Mouse (Mus musculus) heart, postnatal 10 days (tissue): ENCODE data around the gene Tmem238l. TPM values are rescaled to one million over a fixed set of nuclear protein-coding genes. Genes with fewer than 3 reads are reported as not detected.
A peak's percentile ranks its signal among the peaks of the same experiment; 100 is the strongest.

ENCODE experiments used
- DNase-seq, 2 experiments: peaks; one replicate each; pipeline ENCODE4 v3.0.0; 2021
- intact Hi-C: fragments of 180-260 bp; cut with DNase I; formaldehyde crosslinking; loops from one replicate; pipeline ENCODE4 v1.15.1; 2025
- total RNA-seq, 2 experiments: library from RNA; stranded (reverse); gene quantifications; 2 replicates each; pipeline ENCODE4 v1.2.3; 2021

Gene Tmem238l
- total RNA-seq, 2 experiments from 2014 or later = 0.34 to 0.55 TPM

- intact Hi-C loops = no loop called here
- DNase-seq = no peak
Measured at GRCm38 (mm10) chr11:66975606-66976330, 19.3 kb downstream of the Tmem238l start.

GRCm38 (mm10) chr11:66981336-66982115 is 25.1 kb downstream of the Tmem238l start:
- intact Hi-C loops = loop anchor here (10.0 kb wide), 1 partner anchor 857 kb away; no protein-coding TSS in a partner anchor
- peak in 1 of 2 experiments; percentile 24 for DNase-seq

DNA sequence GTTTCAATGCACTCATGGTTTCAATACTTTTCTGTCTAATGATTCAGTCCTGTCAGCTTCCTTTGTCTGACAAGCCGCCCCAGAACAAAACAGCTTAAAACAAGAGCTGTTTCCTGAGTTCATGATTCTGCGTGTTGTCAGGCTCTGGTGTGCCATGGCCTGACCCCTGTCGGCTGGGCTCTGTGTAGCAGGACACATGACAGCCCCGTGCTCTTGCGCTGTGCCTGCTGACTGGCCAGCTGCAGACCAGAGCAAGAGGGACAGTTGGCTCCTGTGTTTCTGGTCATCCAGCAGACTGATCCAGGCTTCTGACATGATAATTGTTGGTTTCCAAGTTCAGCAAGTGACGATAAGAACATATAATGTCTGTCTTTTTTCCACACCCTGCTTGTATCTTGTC is 26.4 kb downstream of the Tmem238l start:
- peak; percentile 71 to 73 for DNase-seq
- intact Hi-C loops = loop anchor here (10.0 kb wide), 1 partner anchor 858 kb away; no protein-coding TSS in a partner anchor

DNA sequence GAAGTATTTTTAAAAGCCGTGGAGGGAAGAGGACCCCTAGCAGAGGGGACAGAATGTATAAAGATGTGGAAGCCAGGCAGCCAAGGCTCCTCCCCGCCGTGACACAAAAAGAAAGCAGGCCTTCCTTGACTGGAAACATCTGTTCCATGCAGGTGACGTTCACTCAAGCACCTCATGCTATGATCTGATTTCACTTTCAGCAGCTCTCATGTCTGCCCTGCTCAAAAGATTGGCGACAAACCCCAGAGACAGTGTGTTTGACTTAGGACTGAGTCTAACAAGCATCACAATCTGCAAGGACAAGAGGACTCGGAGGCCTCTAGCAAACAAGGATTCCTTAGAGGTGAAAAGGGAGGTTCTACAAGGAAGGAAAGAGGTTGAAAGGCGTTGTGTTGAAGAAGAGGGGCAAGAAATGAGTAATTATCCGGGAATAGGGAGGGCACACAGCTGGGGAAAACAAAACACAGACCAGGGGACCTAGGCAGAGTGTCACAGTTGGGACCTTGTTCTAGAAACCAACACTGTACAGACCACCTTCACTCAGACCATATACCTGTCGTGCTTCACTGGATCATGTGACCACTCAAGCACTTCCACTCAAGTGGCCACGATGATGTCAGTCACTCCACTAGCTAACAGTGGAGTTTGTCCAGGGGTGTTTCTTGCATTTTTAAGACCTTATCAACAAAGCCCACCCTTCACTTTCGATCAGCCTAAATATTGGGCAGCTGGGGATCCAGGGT is 27.2 kb downstream of the Tmem238l start:
- intact Hi-C loops = loop anchor here (2.0 to 10.0 kb wide), 3 partner anchors 39 to 859 kb away; no protein-coding TSS in a partner anchor
- DNase-seq = no peak

DNA sequence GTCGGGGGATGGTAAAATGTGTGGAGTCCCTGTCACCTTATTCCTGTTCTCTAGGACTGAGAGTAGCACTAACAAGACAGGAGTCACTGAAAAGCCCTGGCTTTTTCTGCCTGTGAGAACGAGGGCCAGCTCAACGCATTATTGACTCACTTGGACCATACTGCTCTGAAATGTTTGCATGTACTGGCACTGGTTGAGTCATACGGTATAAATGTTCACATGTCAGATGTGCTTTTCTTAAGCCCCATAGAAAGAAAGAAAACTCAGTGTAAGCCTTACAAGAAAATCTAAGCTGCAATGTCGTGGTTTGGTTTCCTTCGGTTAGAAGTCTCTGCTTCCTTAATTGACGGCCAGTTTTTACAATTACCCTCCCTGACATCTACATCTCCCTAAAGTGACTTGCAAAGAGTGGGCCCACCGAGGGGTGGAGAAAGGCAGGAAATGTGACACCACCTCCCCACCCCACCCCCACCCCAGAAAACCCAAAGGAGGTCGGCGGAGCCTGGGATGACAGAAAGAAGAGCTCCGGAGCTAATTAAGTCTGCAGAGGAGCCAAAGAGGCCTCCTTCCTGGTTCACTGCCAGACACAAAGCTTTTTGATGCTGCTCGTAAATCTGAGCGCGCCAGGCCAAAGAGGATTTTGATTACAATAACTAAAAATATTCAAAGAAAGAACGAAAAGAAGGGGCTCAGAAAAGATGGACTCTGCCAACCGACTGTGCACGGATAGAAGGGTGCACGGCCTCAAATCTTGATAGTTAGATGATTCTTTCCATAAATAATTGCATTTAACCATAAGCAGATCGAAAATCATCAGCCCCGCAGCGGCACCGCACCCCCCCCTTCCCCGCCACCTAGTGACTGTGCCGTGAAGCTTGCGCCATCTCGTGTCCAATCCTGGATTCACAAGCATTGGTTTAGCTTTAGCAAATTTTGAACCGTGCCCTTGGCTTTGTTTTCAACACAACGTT is 28.0 kb downstream of the Tmem238l start:
- peak; percentile 84 to 89 for DNase-seq
- intact Hi-C loops = loop anchor here (1.0 to 10.0 kb wide), 4 partner anchors 38 to 860 kb away; no protein-coding TSS in a partner anchor

- DNase-seq = peak in 1 of 2 experiments; percentile 38
- intact Hi-C loops = loop anchor here (1.0 to 10.0 kb wide), 4 partner anchors 38 to 860 kb away; no protein-coding TSS in a partner anchor
Measured at GRCm38 (mm10) chr11:66985136-66985702, 28.8 kb downstream of the Tmem238l start.

DNA sequence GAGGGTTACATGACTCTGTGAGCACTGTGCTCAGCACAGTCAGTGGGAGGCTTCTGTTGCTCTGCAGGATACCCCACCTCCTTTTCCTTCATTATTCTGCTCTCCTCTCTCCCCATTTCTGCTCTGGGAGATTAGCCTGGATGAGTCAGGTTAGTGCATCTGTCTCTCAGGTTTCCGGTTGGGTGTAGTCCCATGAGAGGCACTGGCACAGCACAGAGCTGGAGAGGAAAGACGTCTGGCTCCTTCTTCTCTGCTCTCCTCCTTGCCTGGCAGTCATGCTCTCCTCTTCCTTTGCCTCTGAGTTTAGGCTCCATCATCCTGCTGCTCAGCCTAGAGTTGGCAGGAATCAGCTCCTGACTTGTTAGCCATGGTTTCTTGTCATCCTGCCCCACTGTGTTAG is 35.7 kb downstream of the Tmem238l start:
- intact Hi-C loops = no loop called here
- DNase-seq = no peak

- peak; percentile 44 to 64 for DNase-seq
- intact Hi-C loops = no loop called here
Measured at GRCm38 (mm10) chr11:66993674-66994073, 37.2 kb downstream of the Tmem238l start.

DNA sequence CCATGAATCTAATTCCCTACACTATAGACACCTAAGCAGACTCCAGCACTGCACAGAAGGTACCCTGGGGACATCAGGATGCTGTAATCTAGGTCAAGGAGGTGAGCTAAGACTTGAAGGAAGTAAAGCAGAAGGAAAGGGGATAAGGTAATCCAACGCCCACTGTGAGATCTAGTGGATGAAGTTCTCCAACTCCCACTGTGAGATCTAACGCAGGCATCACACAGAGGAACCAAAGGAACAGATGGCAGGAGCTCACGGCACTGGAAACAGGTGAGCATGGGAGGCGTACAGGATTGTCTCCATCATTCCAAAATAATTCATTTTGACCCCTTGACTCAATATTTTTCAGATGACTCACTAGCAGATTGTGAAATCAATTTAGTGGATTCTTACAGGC is 40.0 kb downstream of the Tmem238l start:
- intact Hi-C loops = no loop called here
- no peak for DNase-seq

GRCm38 (mm10) chr11:66998467-66999403 is 42.3 kb downstream of the Tmem238l start:
- peak; percentile 82 to 84 for DNase-seq
- intact Hi-C loops = no loop called here

DNA sequence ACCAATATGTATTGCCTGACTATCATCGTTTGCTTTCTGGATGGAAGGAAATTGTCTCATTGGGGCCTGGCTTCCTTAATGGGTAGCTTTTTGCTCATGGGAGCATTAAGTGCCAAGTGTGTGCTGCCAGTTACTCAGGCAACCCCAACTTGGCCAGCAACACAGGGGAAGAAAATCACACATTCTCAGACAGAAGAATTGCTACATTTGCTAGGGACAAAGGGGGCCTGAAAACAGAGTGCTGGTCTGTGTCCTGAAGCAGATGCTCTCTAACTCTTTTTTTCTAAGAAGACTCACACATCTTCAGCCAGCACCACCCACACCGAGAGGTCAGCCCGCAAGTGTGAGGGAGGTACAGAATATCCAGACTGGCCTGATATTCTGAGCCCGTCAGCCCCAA is 44.2 kb downstream of the Tmem238l start:
- intact Hi-C loops = no loop called here

GRCm38 (mm10) chr11:67001717-67002116 is 45.3 kb downstream of the Tmem238l start:
- DNase-seq = no peak
- intact Hi-C loops = no loop called here

More for the DNA sequence above, 44.2 kb downstream of the Tmem238l start:
- DNase-seq = no peak

DNA sequence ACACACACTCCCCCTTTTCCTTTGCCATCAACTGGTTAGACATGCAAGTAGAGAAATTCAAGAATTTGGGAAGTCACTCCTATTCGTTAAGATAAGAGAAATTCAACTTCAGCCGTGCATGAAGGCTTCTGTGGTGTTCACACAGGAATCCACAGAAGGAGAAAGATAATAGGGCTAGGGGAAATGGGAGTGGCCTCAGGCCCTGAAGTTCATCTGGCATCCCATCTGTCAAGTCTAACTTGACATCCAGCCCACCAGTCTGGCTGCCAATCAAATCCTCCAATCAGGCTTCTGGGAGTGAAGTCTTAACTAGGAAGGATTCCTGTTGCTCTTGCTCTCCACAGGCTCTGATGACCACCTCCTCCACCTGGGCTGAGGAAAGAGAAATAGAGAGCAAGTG is 46.5 kb downstream of the Tmem238l start:
- intact Hi-C loops = no loop called here

GRCm38 (mm10) chr11:67007961-67008360 is 51.5 kb downstream of the Tmem238l start:
- DNase-seq = no peak
- intact Hi-C loops = no loop called here

More for the DNA sequence above, 46.5 kb downstream of the Tmem238l start:
- DNase-seq = no peak

- intact Hi-C loops = no loop called here
- DNase-seq = no peak
Measured at GRCm38 (mm10) chr11:67008528-67008927, 52.1 kb downstream of the Tmem238l start.

GRCm38 (mm10) chr11:67010430-67010829 is 54.0 kb downstream of the Tmem238l start:
- no peak for DNase-seq
- intact Hi-C loops = no loop called here

GRCm38 (mm10) chr11:67011635-67012034 is 55.2 kb downstream of the Tmem238l start:
- intact Hi-C loops = no loop called here
- DNase-seq = no peak
